In the genomic region with DNA sequence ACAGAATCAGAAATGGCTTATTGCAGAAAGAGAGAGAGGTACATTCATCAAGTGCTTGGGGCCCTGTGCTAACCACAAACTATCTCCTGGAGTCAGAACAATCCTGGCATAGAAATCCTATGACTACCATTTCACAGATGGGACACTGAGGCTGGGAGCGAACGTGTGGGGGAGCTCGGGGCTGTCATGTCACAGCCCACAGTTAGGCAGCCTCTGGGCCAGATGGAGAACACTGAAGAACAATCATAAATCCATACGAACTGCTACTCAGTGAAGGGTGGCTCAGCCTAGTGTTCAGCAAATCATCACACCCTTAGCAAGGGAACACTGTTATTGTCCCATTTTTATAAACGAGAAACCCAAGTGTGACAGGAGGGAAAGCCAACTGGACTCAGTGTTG, we compare ENCODE assay signal across 9 mouse cellular contexts. TPM values are rescaled to one million over a fixed set of nuclear protein-coding genes. Genes with fewer than 3 reads are reported as not detected.
DNase-seq lines count a peak whose midpoint lies in the region; ATAC-seq and TF ChIP-seq lines count a peak whose summit lies in the region.
"Had no signal": no experiment of that assay in that cellular context is flagged by ENCODE, and none has a peak within 500 bp of the region (broad histone marks: within the 10 kb centered on the region; RNA-seq: fewer than 3 reads in every experiment).

No protein-coding gene starts in this region.

- H3K9me3 ChIP-seq in heart, embryonic 13.5 days, result no peaks in the 10 kb centered on the region
- no peaks in the 10 kb centered on the region for H3K9me3 ChIP-seq in MEL (replicated peaks; ENCODE audit: insufficient read depth, low read length)
- H3K9me3 ChIP-seq in hindbrain, embryonic 10.5 days, result no peaks in the 10 kb centered on the region
- no peaks in the 10 kb centered on the region for H3K9me3 ChIP-seq in liver, embryonic 15.5 days (replicated peaks)

- H3K36me3 ChIP-seq in heart, embryonic 13.5 days, result no peaks in the 10 kb centered on the region
- H3K36me3 ChIP-seq in heart, adult 2 months (ENCODE audit: control insufficient read depth, insufficient read depth, low read length), result no peaks in the 10 kb centered on the region
- peaks cover 0 to 7% of the 10 kb centered on the region in 2 experiments; a peak in 2 of 4 replicates for H3K36me3 ChIP-seq in MEL (ENCODE audit: control insufficient read depth in 1 of 2, insufficient read depth in 2 of 2, low read length in 2 of 2)
- no peaks in the 10 kb centered on the region for H3K36me3 ChIP-seq in hindbrain, embryonic 10.5 days
- no peaks in the 10 kb centered on the region for H3K36me3 ChIP-seq in liver, embryonic 15.5 days (replicated peaks)

- intact Hi-C loops in heart, adult 2 months (cut with DNase I), result loop anchor here (5.0 kb wide), 1 partner anchor 75 kb away; no protein-coding TSS in a partner anchor

- H3K4me1 ChIP-seq in heart, embryonic 13.5 days, result peaks cover 13% of the 10 kb centered on the region
- H3K4me1 ChIP-seq in heart, adult 2 months (ENCODE audit: control insufficient read depth, insufficient read depth, low read length), result no peaks in the 10 kb centered on the region
- peaks cover 4 to 11% of the 10 kb centered on the region in 2 experiments; a peak in 2 of 4 replicates for H3K4me1 ChIP-seq in MEL (ENCODE audit: control insufficient read depth in 1 of 2, insufficient read depth in 2 of 2, low read length in 2 of 2)
- H3K4me1 ChIP-seq in hindbrain, embryonic 10.5 days (replicated peaks), result peaks cover 40% of the 10 kb centered on the region
- peaks cover 42% of the 10 kb centered on the region for H3K4me1 ChIP-seq in liver, embryonic 15.5 days (replicated peaks)

- TF ChIP-seq RAD21 in MEL (IDR thresholded peaks at IDR 0.05; ENCODE audit: low read depth, low read length), result no peak

- no peak for TF ChIP-seq EP300 in heart, adult 2 months (IDR thresholded peaks at IDR 0.05; ENCODE audit: insufficient read depth, low read depth, low read length)
- no peak for TF ChIP-seq EP300 in MEL (IDR thresholded peaks at IDR 0.05; ENCODE audit: low read depth in 1 of 2, low read length in 2 of 2)

- 0 out of 2 replicates have a peak, but pooled peaks cover 3% of the 10 kb centered on the region for H3K79me2 ChIP-seq in heart, adult 2 months (replicated peaks; ENCODE audit: control insufficient read depth, insufficient read depth, low read length)
- peaks cover 18% of the 10 kb centered on the region for H3K79me2 ChIP-seq in MEL (ENCODE audit: control insufficient read depth, insufficient read depth, low read length, poor library complexity)

- no peak for TF ChIP-seq POLR2A in heart, adult 2 months (IDR thresholded peaks at IDR 0.05; ENCODE audit: insufficient read depth, low read depth, low read length)
- no peak for TF ChIP-seq POLR2A in MEL (IDR thresholded peaks at IDR 0.05; ENCODE audit: control insufficient read depth in 1 of 2, insufficient read depth in 1 of 2, low read depth in 1 of 2, low read length in 2 of 2, poor library complexity in 1 of 2)

- peaks cover 84% of the 10 kb centered on the region for H3K27me3 ChIP-seq in heart, embryonic 13.5 days (replicated peaks)
- H3K27me3 ChIP-seq in heart, adult 2 months (ENCODE audit: control insufficient read depth, insufficient read depth, low read length), result no peaks in the 10 kb centered on the region
- H3K27me3 ChIP-seq in MEL (ENCODE audit: control insufficient read depth in 1 of 2, insufficient read depth in 2 of 2, low read length in 2 of 2), result no peaks in the 10 kb centered on the region
- H3K27me3 ChIP-seq in hindbrain, embryonic 10.5 days (ENCODE audit: insufficient read depth, poor library complexity, severe bottlenecking), result peaks cover 6% of the 10 kb centered on the region; the same call in 1 of the 2 replicates
- no peaks in the 10 kb centered on the region for H3K27me3 ChIP-seq in liver, embryonic 15.5 days

- no peak for TF ChIP-seq CTCF in heart, adult 2 months (IDR thresholded peaks at IDR 0.05)
- TF ChIP-seq CTCF in MEL (IDR thresholded peaks at IDR 0.05 in 2 of 3, conservative IDR thresholded peaks at IDR 0.05 in 1 of 3; ENCODE audit: control insufficient read depth in 1 of 3, insufficient read depth in 1 of 3, low read depth in 2 of 3, low read length in 3 of 3, poor library complexity in 1 of 3, severe bottlenecking in 1 of 3), result no peak

- no peak for DNase-seq in heart, adult 2 months
- DNase-seq in MEL (ENCODE audit: low read depth, low spot score), result no peak
- no peak for DNase-seq in hindbrain, embryonic 10.5 days (ENCODE audit: low spot score)
- DNase-seq in adrenal gland, postnatal 4 days (ENCODE audit: low spot score in 2 of 2), result no peak
- no peak for DNase-seq in left cerebral cortex, adult 9 months (ENCODE audit: low spot score in 2 of 2)
- DNase-seq in thymus, postnatal 14 days, result no peak
- DNase-seq: thymus, postnatal 4 days had no signal

- peak overlapping the region; percentile 72 for H3K4me3 ChIP-seq in heart, embryonic 13.5 days
- no peak overlapping the region for H3K4me3 ChIP-seq in heart, adult 2 months
- 0 out of 4 replicates have a peak overlapping the region, but pooled peaks of 1 of the 2 experiments have one; percentile 94 for H3K4me3 ChIP-seq in MEL (ENCODE audit: control insufficient read depth in 1 of 2, insufficient read depth in 1 of 2, low read depth in 2 of 2, low read length in 2 of 2)
- peak overlapping the region; percentile 85 for H3K4me3 ChIP-seq in hindbrain, embryonic 10.5 days
- H3K4me3 ChIP-seq in liver, embryonic 15.5 days (replicated peaks), result peak overlapping the region; percentile 81

- no peak for ATAC-seq in heart, embryonic 13.5 days (ENCODE audit: extremely low read depth, insufficient number of reproducible peaks, low FRiP score, low TSS enrichment)
- ATAC-seq in liver, embryonic 15.5 days (ENCODE audit: insufficient read depth), result no peak

- no peak overlapping the region for H3K27ac ChIP-seq in heart, embryonic 13.5 days (replicated peaks)
- H3K27ac ChIP-seq in heart, adult 2 months, result no peak overlapping the region
- no peak overlapping the region for H3K27ac ChIP-seq in MEL (ENCODE audit: control insufficient read depth, low read depth, low read length)
- H3K27ac ChIP-seq in hindbrain, embryonic 10.5 days, result no peak overlapping the region
- no peak overlapping the region for H3K27ac ChIP-seq in liver, embryonic 15.5 days (replicated peaks)

- 76% methylated on average over 5 of the region's 5 CpGs for WGBS in heart, embryonic 13.5 days
- WGBS in heart, adult 2 months, result 77% methylated on average over 5 of the region's 5 CpGs
- 67% methylated on average over 5 of the region's 5 CpGs for WGBS in hindbrain, embryonic 10.5 days
- WGBS in liver, embryonic 15.5 days (ENCODE audit: insufficient replicate concordance), result 43% methylated on average over 5 of the region's 5 CpGs

- no peak overlapping the region; the same call in 1 of the 2 replicates for H3K9ac ChIP-seq in heart, embryonic 13.5 days
- no peak overlapping the region for H3K9ac ChIP-seq in heart, adult 2 months (ENCODE audit: low read depth, low read length)
- H3K9ac ChIP-seq in MEL (ENCODE audit: control insufficient read depth, low read depth, low read length, poor library complexity, severe bottlenecking), result peak overlapping the region; percentile 86
- H3K9ac ChIP-seq in liver, embryonic 15.5 days, result peak overlapping the region; percentile 74; the same call in 1 of the 2 replicates

- H3K4me2 ChIP-seq in heart, embryonic 13.5 days, result peak overlapping the region; percentile 93
- H3K4me2 ChIP-seq in liver, embryonic 15.5 days, result peak overlapping the region; percentile 97

TF ChIP-seq in MEL, 35 proteins besides CTCF, POLR2A, EP300 and RAD21:
- no peak for TF ChIP-seq ETS1 (IDR thresholded peaks at IDR 0.05; ENCODE audit: low read depth, low read length)
- TF ChIP-seq KAT2A (conservative IDR thresholded peaks at IDR 0.05; ENCODE audit: low read depth, low read length), result no peak
- no peak for TF ChIP-seq MXI1 (IDR thresholded peaks at IDR 0.05; ENCODE audit: low read depth, low read length)
- no peak for TF ChIP-seq ZMIZ1 (IDR thresholded peaks at IDR 0.05; ENCODE audit: low read depth, low read length)
- no peak for TF ChIP-seq MYB (IDR thresholded peaks at IDR 0.05; ENCODE audit: low read depth, low read length)
- no peak for TF ChIP-seq NRF1 (IDR thresholded peaks at IDR 0.05; ENCODE audit: insufficient read depth, low read depth, low read length, poor library complexity, severe bottlenecking)
- no peak for TF ChIP-seq TAL1 (IDR thresholded peaks at IDR 0.05; ENCODE audit: low read length)

RNA-seq across cellular contexts. Expression of gene Sipa1l3, which starts 1.3 kb away (rescaled TPM):
- polyA plus RNA-seq in heart, embryonic 13.5 days (2015; fragmentation: Nextera tagmentation; extraction: Ambion mirVana), result 3.9 and 4.1 TPM in 2 replicates
- 10 to 100 TPM in 1 of 2 experiments, 1 to 10 TPM in 1; 8.9 to 10.7 TPM for total RNA-seq in heart, adult 2 months (2021)
- 9.1 and 11.5 TPM in 2 replicates for polyA plus RNA-seq in heart, adult 2 months (2012; rRNA removed)
- total RNA-seq in MEL (2012; rRNA removed), result 14.1 and 14.9 TPM in 2 replicates
- polyA plus RNA-seq in MEL (2012; ENCODE audit: insufficient read depth in 1 of 2, insufficient read length in 2 of 2, low read depth in 1 of 2, low replicate concordance in 2 of 2, missing spikeins in 1 of 2), result 10 to 100 TPM in 1 of 2 experiments, not detected in 1; 49.4 TPM
- polyA plus RNA-seq in hindbrain, embryonic 10.5 days (2016; fragmentation: Nextera tagmentation; extraction: Ambion mirVana), result 8.1 and 9.7 TPM in 2 replicates
- polyA plus RNA-seq in liver, embryonic 15.5 days (2015; fragmentation: Nextera tagmentation; extraction: Ambion mirVana), result 2.2 and 2.6 TPM in 2 replicates
- 10 to 100 TPM; 67.4 to 86.4 TPM for total RNA-seq in adrenal gland, postnatal 4 days (2021)

Comparison
In these comparisons a context has a peak if more than half of its experiments do, and no peak if none do; other contexts are left out.
1. H3K9ac ChIP-seq: peak in MEL (single experiment) and liver, embryonic 15.5 days (single experiment); none in heart, embryonic 13.5 days (single experiment) and heart, adult 2 months (single experiment).